Mouse (Mus musculus): Measurements from ENCODE around the gene Ccdc63. TPM values are rescaled to one million over a fixed set of nuclear protein-coding genes. Genes with fewer than 3 reads are reported as not detected.
A peak's percentile ranks its signal among the peaks of the same experiment; 100 is the strongest.
"Not testable (repeated sequence)": the region's sequence is repeated elsewhere in the genome, so short reads cannot be mapped to it uniquely, and the experiment has no call there.

Ccdc63 gene
- not detected for total RNA-seq (2021)

- no peak for DNase-seq (ENCODE audit: low spot score)
- intact Hi-C loops (cut with DNase I) = no loop called here
These were observed at the start of gene Ccdc63 for GRCm38 (mm10) chr5:122140723-122141122. Gene Ccdc63 (minus strand): TSS chr5:122140823.

GRCm38 (mm10) chr5:122189115-122189514 lies 48.5 kb upstream of the Ccdc63 start:
- no peak for DNase-seq (ENCODE audit: low spot score)
- intact Hi-C loops (cut with DNase I) = no loop called here

DNA sequence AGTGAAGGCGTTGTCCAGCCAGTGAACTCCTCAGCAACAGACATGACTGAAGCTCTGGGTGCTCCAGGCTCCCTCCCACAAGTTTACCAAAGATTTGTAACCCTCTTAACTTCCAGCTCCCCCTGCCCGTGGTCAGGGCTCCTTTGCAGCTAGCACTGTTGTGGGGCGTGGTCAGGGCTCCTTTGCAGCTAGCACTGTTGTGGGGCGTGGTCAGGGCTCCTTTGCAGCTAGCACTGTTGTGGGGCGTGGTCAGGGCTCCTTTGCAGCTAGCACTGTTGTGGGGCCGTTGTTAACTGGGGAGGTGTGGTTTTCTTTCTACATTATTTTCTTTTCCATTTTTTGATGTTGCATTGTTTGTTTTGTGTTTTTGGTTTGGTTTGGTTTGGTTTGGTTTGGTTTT lies 44.2 kb upstream of the Ccdc63 start:
- intact Hi-C loops (cut with DNase I); DNase-seq (ENCODE audit: low spot score): not testable (repeated sequence)

DNA sequence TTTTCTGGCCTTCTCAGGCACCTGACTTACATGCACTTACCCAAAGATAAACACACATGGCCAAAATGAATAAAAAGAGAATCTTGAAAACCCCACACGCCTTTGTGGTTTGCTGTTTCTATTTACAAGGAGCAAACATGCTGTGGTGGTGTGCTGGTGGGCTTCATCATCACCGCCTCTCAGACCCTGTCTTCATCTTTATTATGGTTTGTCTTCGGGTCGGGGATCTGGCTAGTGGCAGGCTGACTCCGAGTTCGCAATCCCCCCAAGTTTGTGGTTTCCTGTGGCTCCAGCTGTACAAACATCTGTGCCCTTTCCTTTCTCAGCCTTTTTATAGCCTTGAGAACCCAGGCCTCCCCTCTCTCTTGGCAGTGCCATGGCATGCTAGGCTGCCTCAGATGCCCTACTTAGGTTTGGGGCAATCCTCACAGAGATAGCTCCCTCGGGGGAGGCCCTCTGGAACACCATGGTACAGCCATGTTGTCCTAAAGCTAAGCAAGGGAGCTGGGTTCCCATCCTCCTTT lies 43.7 kb upstream of the Ccdc63 start:
- intact Hi-C loops (cut with DNase I) = no loop called here
- no peak for DNase-seq (ENCODE audit: low spot score)

DNA sequence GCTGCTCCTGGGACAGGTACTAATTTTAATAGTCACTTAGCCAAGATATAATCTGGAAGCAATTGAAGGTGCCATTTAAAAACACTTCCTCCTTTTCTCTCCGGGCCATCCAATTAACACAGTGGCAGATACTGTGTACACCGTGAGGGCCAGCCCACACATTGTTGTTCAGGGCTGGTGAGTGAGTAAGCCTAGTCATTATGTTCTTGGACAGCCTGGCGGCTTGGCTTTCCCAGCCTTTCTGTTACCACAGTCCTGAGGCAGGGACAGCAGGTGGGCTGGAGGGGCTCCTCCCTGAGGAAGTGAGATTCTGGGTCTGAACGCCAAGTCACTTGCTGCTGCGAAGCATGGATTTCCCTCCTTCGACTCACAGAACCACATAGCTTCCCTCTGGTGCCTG lies 39.0 kb upstream of the Ccdc63 start:
- no peak for DNase-seq (ENCODE audit: low spot score)
- intact Hi-C loops (cut with DNase I) = no loop called here

DNA sequence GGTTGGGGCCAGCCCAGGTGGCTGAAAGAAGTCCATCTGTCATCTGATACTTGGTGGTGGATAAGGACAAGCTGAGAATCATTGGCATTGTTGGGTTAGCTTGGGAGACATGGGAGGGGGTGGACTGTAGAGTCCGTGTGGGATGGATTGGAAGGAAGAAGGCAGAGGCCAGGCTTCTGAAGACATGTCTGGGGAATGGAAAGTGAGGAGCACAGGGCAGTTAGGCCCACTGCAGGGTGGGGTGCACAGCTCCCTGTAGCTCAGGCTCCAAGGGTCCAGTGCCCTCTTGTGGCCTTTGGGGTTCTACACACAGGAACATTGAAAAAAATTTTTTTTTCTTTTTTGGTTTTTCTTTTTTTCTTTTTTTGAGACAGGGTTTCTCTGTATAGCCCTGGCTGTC lies 35.8 kb upstream of the Ccdc63 start:
- DNase-seq (ENCODE audit: low spot score) = peak; percentile 15

GRCm38 (mm10) chr5:122175961-122176360 lies 35.3 kb upstream of the Ccdc63 start:
- intact Hi-C loops (cut with DNase I) = loop anchor here (1.0 kb wide), 1 partner anchor 45 kb away; no protein-coding TSS in a partner anchor
- DNase-seq (ENCODE audit: low spot score) = no peak

More for the DNA sequence above, 35.8 kb upstream of the Ccdc63 start:
- intact Hi-C loops (cut with DNase I) = loop anchor here (1.0 kb wide), 1 partner anchor 45 kb away; no protein-coding TSS in a partner anchor

DNA sequence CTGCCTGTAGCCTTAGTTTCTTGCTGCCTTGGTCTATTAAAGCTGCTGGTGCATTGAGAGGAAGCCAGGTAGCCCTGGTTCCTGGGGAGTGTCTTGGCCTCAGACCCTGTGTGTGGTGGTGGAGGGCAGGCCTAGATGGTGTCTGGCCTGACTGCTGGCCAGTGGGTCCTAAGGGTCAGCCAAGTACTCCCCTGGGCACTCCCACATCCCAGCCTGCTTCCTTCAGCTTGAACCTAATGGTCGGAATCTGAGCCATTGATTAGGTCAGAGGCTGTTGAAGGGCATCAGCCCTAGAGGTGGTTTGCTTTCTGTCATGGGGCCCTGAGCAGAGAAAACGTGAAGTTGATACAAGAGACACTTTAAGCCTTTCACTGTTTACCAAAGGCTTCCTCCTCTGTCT lies 34.8 kb upstream of the Ccdc63 start:
- DNase-seq (ENCODE audit: low spot score) = no peak
- intact Hi-C loops (cut with DNase I) = no loop called here

DNA sequence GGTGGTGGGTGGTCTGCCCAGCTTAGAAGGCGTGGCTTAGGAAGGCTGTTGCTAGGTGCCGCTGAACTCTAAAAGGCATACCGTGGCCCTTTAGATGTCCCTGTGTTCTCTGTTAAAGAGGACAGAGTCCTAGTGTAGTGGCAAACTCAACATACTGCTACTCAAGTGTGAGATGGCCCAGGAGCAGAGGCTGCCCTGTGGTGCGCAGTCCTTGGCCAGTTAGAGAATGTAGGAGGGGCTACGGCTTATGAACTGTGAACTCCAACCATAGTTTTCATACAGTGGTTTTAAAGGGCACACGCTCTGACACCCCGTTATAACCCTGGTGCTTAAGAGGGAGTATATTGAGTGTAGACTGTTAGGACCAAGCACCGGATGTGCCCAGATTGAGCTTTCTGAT lies 30.4 kb upstream of the Ccdc63 start:
- no peak for DNase-seq (ENCODE audit: low spot score)
- intact Hi-C loops (cut with DNase I) = no loop called here

DNA sequence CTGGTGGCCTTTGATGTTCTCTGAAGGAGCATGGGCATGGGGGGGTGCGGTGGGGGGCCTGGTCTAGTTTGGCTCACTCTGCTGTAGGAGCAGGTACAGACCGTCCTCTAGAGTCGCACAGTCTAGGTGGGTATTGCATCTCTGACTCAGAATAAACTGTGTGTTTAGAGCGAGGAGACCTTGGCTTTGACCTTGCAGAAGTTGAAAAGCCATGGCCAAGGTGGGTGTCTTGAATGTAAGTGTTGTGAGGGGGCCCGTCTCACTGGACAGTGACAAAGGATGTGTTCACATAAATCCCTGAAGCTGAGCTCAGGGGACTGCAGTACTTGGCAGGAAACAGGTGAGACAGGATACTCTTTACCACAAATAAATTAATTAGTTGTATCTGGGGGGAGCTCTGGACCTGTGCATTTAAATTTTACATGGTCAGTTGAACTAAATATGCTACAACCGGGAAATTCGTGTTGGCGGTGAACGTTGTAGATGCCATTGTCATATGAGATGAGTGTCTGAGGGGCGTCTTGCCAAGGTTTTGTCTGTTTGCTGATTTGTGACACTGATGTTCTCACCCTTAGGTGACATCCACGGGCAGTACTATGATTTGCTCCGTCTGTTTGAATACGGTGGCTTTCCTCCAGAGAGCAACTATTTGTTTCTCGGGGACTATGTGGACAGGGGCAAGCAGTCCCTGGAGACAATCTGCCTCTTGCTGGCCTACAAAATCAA lies 27.9 kb upstream of the Ccdc63 start:
- intact Hi-C loops (cut with DNase I) = no loop called here
- no peak for DNase-seq (ENCODE audit: low spot score)

- intact Hi-C loops (cut with DNase I) = no loop called here
These were observed 26.1 kb upstream of the Ccdc63 start for GRCm38 (mm10) chr5:122166636-122167161.

GRCm38 (mm10) chr5:122165233-122165915 lies 24.8 kb upstream of the Ccdc63 start:
- no peak for DNase-seq (ENCODE audit: low spot score)
- intact Hi-C loops (cut with DNase I) = no loop called here

More at GRCm38 (mm10) chr5:122166636-122167161, 26.1 kb upstream of the Ccdc63 start:
- no peak for DNase-seq (ENCODE audit: low spot score)

DNA sequence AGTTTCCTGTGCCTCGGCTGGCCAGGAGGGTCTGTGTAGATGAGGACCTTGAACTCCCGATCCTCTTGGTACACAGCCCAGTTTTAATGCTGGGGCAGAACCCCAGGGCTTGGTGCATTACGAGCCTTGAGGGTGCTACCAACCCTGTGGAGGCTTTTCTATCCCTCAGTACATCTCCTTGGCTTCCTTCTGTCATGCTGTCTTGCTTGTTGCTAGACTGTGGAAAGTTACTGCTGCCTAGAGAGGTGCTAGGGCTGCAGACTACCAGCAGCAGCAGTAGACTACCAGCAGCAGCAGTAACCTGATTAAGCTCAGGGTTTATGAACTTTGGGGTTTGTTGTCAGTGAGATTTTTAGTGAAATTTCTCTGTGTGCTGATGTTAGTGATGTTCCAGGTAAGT lies 23.4 kb upstream of the Ccdc63 start:
- intact Hi-C loops (cut with DNase I) = no loop called here
- no peak for DNase-seq (ENCODE audit: low spot score)

- DNase-seq (ENCODE audit: low spot score) = no peak
- intact Hi-C loops (cut with DNase I) = no loop called here
These were observed 22.6 kb upstream of the Ccdc63 start for GRCm38 (mm10) chr5:122163194-122163593.

DNA sequence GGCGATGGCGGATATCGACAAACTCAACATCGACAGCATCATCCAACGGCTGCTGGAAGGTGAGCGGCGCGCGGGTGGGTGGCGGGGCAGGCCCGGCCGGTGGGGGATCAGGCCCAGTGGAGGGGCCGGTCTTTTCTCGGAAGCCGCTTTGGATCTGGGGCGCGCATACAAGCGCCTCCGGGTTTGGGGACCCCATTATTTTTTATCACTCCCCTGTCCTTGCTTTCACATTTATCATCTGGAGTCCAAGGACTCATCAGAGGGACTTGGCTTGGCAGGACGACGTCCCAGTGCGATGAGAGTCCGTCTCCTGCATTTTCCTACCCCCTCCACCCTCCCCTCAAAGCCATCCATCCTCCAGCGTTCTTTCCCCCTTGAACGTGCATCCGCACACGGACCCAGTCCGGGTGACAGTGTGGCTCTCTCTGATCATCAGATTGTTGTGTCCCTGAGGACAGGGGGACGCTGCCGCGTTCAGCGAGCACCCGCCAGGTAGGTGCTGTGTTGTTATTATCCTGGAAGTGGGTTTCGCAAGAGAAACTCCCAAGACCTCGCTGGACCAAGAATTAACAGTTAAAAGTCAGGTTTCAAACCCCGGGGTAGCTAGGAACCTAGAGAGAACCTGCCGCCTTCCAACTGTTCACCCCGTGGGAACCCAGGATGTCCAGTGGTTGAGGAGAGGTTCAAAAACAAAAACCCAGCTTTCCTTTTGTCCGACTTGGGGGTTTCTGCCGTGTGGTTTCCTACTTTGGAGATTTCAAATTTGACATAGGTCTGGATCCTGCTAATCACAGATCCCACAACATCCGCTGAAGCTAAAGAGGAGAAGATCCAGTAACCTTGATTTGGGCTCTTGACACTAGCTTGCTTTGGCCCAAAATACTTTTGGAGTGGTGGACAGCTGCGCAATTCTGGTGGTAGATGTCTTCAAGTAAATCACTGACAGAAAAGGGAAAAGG lies 18.2 kb upstream of the Ccdc63 start:
- DNase-seq (ENCODE audit: low spot score) = no peak
- intact Hi-C loops (cut with DNase I) = loop anchor here (5.0 kb wide), 1 partner anchor 193 kb away; the partner anchor contains the start of genes Rad9b and Vps29

DNA sequence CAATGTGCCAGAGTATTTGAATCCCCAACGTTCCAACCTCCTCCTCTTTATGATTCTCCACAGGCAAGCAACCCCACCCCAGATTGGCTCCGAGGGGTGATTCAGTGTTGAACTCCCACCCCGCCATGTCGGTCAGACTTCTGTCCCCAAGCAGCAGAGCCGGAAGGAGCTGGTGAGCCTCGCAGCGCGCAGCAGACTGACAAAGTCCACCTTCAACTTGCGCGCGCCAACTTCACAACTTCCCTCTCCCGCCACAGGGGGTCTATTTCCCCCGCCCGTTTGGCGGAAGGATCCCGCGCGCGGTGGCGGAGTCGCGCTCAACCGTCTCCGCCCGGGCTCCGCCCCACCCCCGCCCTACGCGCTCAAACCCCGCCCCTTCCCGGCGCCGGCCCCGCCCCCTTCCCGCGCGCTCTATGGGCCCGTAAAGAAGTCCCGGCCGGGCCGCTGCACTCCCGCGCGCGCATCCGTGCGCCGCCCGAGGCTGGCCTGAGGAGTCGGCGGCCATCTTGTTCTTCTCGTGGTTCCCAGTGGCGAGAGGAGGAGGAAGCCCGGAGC lies 17.3 kb upstream of the Ccdc63 start, which contains the start of gene Ppp1cc:
Ppp1cc (plus strand) TSS at position 452 of the 555 bp plus-strand sequence.
- intact Hi-C loops (cut with DNase I) = loop anchor here (5.0 kb wide), 1 partner anchor 194 kb away; the partner anchor contains the start of genes Rad9b and Vps29
- peak; percentile 84 for DNase-seq (ENCODE audit: low spot score)

GRCm38 (mm10) chr5:122156486-122156885 lies 15.9 kb upstream of the Ccdc63 start:
- no peak for DNase-seq (ENCODE audit: low spot score)
- intact Hi-C loops (cut with DNase I) = loop anchor here (5.0 kb wide), 1 partner anchor 196 kb away; the partner anchor contains the start of genes Rad9b and Vps29

- intact Hi-C loops (cut with DNase I) = loop anchor here (5.0 kb wide), 1 partner anchor 197 kb away; the partner anchor contains the start of genes Rad9b and Vps29
- DNase-seq (ENCODE audit: low spot score) = no peak
These were observed 15.0 kb upstream of the Ccdc63 start for GRCm38 (mm10) chr5:122155613-122156012.

GRCm38 (mm10) chr5:122154782-122155181 lies 14.2 kb upstream of the Ccdc63 start:
- no peak for DNase-seq (ENCODE audit: low spot score)
- intact Hi-C loops (cut with DNase I) = loop anchor here (5.0 kb wide), 1 partner anchor 198 kb away; the partner anchor contains the start of genes Rad9b and Vps29
